Mouse (Mus musculus) megakaryocyte, adult 5-6 weeks (primary cell): ENCODE data around the gene Gal3st2. TPM values are rescaled to one million over a fixed set of nuclear protein-coding genes. Genes with fewer than 3 reads are reported as not detected.
"Not testable (repeated sequence)": the region's sequence is repeated elsewhere in the genome, so short reads cannot be mapped to it uniquely, and the experiment has no call there.

Experiments used
- ATAC-seq: 2 replicates; pipeline ENCODE4 v1.8.0; 2016; ENCODE audit warnings: mild to moderate bottlenecking, inconsistent platforms; ENCODE audit not compliant: poor library complexity, severe bottlenecking
- total RNA-seq, 2 experiments: library from RNA; stranded (forward) in 1 of 2; stranded (reverse) in 1 of 2; fragments of 153-499, 151-499 nt in 1 of 2; fragments of 221-1000, 200-1000 nt in 1 of 2; gene quantifications; 2 replicates each; pipeline versions ENCODE4 v1.2.3 to v1.2.4; 2015 to 2017

The Gal3st2 gene
- not detected in 2 replicates for total RNA-seq (2015)
- not detected in 2 replicates for total RNA-seq (2017)

DNA sequence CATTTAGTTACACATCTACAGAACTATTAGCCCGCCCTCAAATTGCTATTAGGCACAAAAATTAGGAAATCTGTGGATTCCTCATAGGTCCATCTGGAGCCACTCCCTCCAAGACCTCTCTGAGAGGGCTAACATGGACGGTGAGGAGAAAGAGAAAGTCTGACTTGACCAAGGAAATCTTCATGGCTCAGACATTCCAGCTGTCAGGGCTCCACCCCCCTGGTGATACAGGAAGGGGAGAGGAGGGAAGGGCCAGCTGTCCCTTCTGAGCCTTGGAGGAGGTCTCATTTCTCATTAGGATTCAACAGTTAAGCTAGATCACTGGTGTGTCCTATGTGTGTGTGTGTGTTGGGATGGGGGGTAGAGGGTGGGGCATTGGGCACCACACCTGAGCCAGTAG is at the start of gene Gal3st2:
Gal3st2 (plus strand) TSS at position 259 of the 400 bp plus-strand sequence.
- ATAC-seq, result not testable (repeated sequence)

DNA sequence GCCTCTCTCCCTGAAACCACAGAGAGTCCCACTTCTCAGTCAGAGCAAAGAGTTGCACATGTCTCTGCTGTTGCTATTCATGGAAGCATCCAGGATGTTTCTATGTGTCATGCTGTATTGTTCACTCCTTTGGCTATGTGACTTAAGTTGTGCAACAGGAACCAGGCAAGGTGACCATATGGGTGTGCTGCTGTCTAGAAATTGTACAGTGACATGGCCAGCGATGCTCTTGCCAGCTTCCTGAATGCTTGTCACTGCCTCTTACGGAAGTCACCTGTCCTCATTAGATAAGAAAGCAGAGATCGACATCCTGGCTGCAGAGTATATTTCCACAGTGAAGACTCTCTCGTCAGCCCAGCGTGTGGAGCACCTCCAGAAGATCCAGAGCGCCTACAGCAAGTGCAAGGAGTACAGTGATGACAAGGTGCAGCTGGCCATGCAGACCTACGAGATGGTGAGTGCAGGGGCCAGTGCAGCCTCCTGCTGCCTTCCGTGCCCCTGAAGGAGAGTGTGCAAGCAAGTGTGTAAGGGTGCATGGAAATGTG is 49.5 kb upstream of the Gal3st2 start:
- peak; percentile 62 for ATAC-seq

DNA sequence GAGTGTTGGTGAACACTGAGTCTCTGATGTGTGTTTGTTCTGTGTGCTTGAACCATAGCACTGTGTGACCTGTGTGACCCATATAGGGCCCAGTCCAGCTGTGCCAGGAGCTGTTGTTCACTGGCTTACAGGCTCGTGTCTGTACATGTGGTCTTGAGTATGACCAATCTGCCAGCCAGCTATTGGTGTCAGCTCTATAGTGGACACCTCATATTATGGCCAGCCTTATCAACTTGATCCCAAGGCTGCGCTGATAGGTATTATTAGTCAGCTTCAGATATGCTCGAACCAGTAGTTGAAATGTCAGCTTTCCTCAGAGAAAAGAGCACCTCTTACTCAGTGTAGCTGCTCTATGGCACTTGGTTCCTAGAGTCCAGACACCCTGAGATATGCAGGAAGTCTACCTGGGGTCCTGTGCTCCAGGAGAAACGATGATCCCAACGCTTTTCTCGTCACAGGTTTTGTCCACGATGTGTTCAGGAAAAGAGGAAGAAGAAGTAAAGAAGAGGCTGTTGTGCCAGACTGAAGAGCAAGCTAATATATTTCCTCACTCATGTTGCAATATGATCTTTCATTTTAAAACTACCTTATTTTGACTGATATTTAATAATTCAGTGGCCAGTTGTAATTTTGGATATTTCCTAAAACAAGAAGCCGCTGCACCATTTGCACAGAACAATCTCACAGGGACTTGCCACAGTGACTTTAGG is 43.1 kb upstream of the Gal3st2 start:
- ATAC-seq, result peak; percentile 72

DNA sequence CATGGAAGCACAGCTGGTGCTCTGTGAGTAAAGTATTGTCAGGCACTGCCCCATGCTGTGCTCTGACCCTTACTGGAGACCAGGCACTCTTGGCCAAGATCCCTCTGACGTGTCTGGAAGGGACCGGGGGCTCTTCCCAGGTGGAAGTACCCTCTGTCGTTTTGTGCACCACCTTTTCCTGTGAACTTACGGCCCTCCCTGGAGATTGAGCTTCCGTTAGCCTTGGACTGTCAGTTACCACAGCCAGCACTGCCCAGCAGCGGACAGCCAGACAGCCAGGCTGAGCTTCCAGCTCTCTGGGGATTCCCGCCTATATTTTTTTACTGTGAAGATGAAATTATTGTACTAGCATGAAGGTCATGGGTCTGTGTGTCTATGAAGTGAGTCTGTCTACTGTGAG is 42.4 kb upstream of the Gal3st2 start:
- ATAC-seq, result peak; percentile 5; the same call in 1 of the 2 replicates

DNA sequence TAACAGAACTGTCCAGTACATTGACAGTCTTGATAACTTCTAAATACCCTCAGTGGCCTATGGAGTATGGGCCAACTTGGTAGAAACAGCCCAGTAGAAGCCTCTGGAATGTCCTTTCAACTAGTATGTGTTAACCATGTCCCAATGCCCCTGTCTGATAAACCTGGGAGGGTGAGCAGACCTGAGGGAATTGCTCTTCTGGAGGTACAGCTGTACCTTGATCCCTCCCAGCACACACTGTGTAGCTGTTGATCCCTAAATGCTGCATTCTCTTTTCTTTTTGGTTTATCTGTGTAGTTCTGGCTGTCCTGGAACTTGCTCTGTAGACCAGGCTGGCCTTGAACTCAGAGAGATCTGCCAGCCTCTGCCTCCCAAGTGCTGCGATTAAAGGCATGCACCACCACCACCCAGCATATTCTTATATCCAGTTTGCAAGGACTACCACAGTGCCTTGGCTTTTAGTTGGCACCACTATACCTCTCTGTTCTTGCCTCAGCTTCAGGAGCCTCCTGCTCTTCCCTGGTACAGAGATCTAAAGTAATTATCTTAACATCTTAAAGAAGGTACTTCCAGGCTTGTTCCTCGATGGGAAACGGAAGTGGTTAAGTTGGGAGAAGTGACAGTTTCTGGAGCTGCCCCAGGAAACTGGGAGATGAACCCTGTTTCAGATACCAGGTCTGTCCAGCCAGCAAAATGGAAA is 37.2 kb upstream of the Gal3st2 start:
- no peak for ATAC-seq

DNA sequence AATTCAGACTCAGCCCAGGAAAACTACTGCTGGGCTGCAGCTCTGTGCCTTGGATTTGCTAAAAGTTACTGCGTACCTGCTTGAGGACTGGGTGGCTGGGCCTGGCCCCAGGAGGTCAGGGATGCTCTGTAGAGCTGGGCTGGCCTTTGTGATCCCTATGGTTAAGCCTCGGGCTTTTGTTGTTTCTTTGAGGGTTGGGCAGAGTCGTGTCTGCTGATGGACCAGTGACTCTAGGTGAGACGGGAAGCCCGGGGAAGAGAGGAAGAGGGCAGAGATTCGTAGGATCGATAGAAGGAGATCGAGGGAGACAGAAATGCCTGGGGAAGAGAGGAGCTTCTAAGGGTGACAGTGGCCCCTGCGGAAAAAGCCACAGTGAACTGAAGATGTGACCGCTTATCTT is 36.5 kb upstream of the Gal3st2 start, which contains the start of gene D2hgdh:
D2hgdh (plus strand) TSS at position 301 of the 400 bp plus-strand sequence.
- ATAC-seq, result peak; percentile 14

DNA sequence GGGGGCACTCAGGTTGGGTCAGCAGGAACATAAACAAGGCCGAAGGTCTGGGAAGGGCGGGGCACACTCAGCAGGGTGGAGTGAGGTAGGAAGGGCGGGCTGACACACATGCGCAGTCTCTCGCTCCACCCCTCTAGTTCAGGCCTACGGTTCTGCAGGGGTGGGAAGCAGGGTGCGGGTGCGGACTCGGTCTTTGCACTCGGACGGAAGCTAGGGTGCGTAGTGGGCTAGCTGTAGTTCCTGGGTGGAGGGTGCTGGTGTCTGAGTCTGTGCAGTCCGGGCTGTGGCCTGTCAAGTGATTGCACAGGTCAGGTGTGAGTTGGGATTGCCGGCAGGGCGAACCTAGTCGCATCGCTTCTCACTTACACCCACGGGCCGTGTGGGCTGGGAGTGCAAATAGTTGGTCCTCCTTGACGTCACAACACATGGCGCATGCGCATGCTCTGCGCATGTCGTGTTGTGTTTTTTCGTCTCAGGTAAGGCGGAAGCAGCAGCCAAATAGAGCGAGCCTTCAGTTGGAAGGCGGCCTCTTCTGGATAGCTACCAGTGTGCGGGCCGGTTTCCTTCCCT is 35.9 kb upstream of the Gal3st2 start:
- ATAC-seq, result peak; percentile 88

DNA sequence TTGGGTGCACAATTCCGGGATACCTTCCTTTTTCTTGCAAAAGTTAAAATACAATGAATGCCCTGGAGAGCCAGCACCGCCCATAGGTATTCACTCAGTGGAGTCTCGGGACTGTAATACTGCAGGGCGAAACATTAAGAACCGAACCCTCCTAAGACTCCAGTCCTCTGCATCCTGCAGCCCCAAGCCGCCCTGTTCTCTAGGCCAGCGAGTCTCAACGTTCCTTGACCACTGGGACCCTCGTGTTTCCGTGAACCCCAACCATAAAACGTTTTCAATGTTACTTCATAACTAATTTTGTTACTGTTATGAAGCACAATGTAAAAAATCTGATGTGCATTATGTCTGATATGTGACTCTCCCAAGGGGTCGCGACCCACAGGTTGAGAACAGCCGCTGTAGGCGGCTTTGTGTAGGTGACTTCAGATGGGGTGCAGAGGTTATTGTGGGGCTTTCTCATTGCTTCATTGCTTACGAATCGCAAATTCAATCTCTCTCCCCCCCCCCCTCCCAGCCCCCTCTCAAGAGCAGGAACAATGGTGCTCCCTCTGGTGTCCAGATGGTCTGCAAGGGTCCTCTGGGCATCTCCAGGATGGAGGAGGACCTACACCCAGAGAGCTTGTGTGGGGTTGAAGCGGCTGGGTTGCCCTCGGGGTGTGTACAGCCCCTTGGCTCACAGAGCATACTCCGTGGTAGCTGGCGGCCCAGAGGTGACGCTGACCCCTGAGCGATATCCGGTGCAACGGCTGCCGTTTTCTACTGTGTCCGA is 35.2 kb upstream of the Gal3st2 start:
- 0 out of 2 replicates have a peak, but pooled peaks have one; percentile 11 for ATAC-seq

DNA sequence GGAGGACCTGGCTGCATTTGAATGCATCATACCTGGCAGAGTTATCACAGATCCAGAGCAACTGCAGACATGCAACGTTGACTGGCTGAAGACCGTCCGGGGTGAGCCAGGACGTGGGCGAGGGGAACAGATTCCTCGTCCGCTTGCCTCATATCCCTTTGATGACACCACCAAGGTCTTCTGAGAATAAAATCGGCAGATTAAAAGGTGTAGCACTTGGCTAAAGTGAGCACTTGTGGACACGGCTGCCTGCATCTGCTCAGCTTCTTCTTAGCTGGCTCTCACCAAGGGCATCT is 34.6 kb upstream of the Gal3st2 start:
- ATAC-seq, result no peak

DNA sequence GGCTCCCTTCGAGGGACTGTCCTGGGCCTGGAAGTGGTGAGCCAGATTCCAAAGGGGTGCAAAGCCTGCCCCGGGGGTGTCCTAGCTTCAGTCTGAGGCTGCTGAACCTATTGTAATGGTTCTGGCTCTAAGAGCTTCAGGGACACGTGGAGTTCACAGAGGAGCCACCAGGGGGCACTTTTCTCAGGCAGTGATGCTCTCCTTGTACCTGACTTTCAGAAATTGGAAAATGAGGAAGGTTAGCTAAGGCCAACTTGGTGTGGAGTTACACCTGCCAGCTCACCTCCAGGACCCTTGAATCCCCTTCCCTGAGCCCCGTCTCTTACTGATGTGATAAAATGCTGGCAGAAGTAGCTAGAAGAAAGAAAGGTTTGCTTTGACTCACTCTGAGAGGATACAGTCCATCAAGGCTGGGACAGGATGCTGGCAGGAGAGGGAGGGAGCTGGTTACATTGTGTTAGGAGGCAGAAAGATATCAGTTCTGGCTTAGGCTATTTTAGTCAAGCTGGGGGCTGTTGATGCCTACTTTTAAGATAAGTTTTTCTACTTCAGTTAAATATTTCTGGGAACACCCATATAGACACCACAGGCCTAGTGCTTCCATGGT is 28.2 kb upstream of the Gal3st2 start:
- peak; percentile 96 for ATAC-seq

DNA sequence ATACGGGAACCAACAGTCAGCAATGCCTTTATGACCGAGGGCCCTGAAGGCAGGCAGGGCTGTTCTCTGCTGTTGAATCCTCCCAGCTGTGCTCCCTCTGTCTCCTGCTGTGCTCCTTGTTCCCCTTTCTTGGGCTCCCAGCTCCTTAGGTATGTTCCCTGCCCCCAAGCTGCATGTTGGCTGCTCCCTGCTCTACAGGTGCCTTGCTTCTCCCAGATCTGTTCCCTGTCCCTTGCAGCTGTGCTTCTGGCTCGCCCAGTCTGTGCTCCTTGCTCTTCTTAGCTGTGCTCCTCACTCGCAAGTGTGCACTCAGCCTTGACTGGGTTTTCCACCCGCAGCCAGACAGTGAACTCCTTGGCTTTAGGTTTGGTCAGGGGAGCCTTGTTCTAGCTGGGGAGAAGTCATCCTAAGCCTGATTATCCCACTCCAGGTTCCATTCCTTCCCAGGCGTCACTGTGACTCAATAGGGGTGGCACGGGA is 26.4 kb upstream of the Gal3st2 start:
- ATAC-seq, result no peak

DNA sequence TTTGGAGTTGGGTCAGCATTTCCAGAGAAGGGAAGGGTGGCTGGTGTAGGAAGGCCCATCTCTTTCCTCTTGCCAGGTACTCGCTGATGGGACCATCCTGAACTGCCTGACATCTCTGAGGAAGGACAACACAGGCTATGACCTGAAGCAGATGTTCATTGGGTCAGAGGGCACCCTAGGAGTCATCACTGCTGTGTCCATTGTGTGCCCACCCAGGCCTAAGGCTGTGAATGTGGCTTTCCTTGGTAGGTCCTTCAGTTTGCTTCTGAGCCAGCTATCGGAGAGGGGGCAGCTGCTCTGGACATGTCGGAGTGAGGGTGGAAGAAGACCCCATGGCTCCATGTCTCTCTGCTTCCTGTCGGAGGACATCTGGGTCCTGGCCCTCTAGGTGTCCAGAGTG is 25.9 kb upstream of the Gal3st2 start:
- ATAC-seq, result no peak

DNA sequence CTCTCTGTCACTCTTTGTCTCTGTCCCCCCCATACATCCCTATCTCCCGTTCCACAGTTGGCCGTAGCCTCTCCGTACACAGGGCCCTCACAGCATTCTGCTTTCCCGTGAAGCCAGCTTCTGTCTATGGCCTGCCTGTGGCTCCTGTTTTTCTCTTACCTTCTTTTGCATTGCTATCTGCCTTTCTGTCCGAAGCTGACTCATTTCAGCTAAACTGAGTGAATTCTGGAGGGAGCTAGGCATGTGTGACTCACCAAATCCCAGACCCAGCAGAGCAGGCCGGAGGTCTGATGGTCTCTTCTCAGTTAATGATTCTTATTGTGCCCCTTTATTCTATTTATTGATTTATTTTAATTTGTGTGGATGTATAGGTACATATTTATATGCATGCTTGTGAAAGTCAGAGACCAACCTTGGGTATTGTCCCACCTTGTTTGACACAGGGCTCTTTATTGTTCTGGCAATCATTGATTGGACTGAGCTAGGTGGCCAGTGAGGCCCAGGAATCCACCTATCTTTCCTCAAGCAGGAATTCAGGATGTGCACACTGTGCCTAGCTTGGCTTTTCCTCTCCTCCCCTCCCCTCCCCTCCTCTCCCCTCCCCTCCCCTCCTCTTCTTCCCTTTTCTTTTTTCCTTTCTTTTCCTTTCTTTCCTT is 25.1 kb upstream of the Gal3st2 start:
- ATAC-seq, result no peak

DNA sequence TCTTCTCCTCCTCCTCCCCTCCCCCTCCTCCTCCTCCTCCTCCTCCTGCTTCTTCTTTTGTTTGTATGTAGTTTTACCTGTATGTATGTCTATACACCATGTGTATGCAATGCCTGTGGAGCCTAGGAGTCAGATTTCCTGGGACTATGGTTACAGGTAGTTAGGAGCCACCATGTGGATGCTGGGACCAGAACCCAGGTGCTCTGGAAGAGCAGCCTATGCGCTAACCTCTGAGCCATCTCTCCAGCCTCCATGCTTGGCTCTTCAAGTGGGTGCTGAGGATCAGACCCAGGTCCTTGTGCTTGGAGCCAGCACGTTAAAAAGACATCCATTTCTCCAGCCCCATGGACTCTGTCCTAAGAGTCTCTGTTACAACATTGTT is 24.6 kb upstream of the Gal3st2 start:
- no peak for ATAC-seq

DNA sequence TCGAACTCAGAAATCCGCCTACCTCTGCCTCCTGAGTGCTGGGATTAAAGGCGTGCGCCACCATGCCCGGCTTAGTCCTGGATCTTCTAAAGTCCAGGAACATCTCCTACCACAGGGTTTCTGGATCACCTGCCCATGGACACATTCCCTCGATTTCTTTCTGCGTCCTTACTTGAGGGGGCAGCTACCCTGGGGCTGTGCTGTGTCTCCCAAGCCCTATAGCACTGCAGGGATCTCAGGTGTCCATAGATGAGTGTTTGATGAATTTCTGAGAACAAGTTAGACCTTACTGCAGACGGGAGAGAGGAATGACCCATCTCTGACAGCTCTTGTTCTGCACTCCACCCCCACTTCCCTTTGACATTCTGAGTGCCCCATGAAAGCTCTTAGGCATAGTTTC is 23.8 kb upstream of the Gal3st2 start:
- no peak for ATAC-seq

DNA sequence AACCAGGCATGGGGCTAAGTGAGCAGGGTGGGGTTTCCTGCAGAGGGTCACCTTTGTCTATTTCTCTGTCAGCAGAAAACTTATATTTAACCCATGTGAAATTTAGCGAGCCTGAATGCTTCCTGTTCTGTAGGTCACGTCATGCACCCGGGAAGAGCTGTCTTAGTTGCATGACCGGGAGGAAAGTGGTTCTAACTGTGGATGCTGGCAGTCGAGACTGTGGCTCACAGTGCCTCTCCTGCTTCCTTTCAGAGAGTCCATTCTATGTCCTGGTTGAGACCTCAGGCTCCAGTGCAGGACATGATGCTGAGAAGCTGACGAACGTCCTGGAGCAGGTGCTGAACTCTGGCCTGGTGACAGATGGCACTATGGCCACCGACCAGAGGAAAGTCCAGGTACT is 22.5 kb upstream of the Gal3st2 start:
- ATAC-seq, result not testable (repeated sequence)

DNA sequence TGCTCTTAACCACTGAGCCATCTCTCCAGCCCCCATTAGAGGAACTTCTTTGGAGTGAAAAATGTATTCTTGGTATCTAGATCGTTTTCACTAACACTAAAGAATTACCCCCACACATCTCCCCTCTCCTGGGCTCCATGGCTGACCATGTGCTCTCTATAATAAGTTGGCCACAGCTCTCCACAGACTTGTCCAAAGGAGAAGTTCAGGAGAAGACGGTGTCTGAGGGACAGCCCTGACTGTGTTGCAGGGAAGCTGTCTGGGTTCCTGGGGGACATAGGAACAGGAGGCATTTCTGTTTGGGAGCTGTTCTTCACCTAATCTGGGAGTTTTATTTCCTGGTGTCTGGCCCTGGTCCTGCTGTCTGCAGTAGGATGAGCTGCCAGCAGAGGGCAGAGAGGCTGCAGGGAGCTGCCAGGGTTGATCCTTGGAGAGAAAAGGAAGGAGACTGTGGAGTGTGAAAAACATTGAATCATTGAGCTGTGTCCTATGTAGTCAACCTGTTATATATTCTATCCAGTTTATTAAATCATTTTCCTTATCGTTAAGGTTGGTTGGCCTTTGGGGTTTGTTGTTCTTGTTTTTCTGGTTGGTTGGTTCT is 15.2 kb upstream of the Gal3st2 start:
- ATAC-seq, result peak; percentile 75

DNA sequence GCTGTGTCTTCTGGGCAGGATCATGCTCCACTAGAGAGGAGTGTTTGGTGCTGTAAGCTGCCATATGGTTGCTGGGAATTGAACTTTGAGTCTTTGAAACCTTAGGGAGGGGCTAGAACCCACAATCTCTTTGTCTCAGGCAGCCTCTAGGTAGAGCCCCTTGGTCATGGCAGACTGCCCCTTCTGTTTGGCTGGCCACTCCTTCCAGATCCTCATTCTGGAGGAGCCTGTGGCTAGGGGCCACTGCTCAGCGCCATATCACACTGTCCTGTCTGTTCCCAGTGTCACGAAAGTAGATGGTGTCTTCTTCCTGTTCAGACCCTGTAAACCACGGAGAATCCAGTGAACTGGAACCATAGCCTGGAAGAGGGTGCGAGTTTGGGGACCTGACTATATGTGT is 5.3 kb upstream of the Gal3st2 start:
- not testable (repeated sequence) for ATAC-seq

DNA sequence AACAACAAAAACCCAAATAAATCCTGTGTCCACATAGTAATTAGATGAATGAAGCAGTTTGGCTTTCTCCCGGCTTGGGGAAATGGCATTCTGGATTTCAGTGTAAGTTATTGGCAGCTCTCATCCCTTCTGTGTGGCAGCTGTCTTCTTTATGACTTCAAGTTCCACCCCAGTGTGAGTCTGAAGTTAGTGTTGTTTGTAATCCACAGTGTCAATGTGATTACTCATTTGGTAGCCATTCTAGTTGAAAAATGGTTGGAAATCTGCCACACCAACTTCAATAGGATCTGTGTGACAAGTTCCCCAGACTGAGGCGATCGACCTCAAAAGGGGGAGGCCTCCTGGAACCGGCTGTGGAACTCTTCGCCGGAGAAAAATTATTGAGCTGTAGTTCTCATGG is 3.7 kb upstream of the Gal3st2 start:
- no peak for ATAC-seq

DNA sequence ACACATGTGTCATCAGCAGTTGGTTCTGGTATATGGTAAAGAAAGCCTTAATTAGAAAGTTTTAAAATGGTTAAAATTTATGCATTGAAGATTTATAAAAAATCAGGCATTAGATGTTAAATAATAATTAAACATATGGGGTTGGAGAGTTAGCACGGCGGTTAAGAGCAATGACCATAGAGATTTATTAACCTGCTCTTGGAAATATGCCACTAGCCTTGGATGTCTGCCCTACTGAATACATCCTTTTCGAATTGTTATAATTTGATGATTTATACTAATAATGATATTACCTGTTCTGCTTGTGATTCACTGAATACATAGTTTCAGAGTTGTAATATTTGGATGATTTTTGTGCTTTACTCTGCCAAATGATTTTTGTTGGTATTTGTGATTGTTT is 3.1 kb upstream of the Gal3st2 start:
- ATAC-seq, result no peak
